Mouse (Mus musculus) ES-Bruce4 (cell line): ENCODE data around the gene Lhx6.

Source experiments
- CTCF ChIP-seq: IDR thresholded peaks from one replicate; pipeline ENCODE4 v1.8.1; 2011; ENCODE audit warnings: low read depth, low read length
- EP300 ChIP-seq: IDR thresholded peaks from 2 replicates; pipeline ENCODE4 v1.6.1; 2011; ENCODE audit warnings: low read depth, low read length; ENCODE audit not compliant: insufficient read depth
- POLR2A ChIP-seq: IDR thresholded peaks from one replicate; pipeline ENCODE4 v1.8.1; 2011; ENCODE audit warnings: low read length; ENCODE audit not compliant: insufficient read depth

GRCm38 (mm10) chr2:36129051-36129450, 23.8 kb upstream of the Lhx6 start:
- TF ChIP-seq CTCF, result no peak
- no peak for TF ChIP-seq POLR2A
- no peak for TF ChIP-seq EP300
